Mouse (Mus musculus): ENCODE data around the gene Nrg4. TPM values are rescaled to one million over a fixed set of nuclear protein-coding genes. Genes with fewer than 3 reads are reported as not detected.
"Not testable (repeated sequence)": the region's sequence is repeated elsewhere in the genome, so short reads cannot be mapped to it uniquely, and the experiment has no call there.

The Nrg4 gene
- total RNA-seq, 2 experiments from 2014 or later, result 0.47 to 1.1 TPM

DNA sequence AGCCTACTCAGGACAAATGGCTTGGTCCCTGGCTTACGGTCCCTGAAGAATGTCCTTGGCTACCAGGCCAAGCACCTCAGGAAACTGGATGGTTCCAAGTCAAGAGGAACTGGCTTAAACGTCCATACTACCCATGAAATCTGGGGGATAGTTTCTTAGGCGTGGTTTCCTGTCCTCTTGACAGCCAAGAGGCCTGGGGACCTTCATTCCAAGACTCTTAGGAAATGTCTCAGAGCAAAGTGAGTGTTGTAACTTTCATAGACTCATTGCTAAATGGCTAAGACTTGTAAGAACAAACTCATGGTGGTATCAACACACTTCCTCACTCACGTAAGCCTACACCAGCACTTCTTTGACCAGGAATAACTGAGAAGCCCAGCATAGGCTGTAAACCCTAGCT lies 71.0 kb downstream of the Nrg4 start:
- DNase-seq (ENCODE audit: extremely low spot score in 1 of 2, low spot score in 1 of 2), result no peak

DNA sequence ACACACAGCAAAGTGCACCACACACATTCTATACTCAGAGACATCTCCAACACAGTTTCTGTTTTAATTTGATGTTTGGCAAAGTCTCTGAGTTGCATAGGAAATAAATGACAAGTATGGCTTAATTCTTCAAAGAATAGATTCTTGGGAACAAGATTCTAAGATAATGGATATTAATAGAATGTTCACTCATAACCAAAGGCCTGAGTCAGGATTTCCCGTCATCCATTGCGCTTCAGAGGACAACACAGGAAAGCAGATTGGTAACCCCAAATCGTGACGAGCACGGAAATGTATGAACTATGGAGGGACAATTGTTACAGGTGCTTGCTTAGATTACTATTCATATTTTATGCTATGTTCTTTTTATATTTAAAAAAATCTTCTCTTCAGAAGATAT lies 71.6 kb downstream of the Nrg4 start:
- DNase-seq (ENCODE audit: extremely low spot score in 1 of 2, low spot score in 1 of 2), result no peak

DNA sequence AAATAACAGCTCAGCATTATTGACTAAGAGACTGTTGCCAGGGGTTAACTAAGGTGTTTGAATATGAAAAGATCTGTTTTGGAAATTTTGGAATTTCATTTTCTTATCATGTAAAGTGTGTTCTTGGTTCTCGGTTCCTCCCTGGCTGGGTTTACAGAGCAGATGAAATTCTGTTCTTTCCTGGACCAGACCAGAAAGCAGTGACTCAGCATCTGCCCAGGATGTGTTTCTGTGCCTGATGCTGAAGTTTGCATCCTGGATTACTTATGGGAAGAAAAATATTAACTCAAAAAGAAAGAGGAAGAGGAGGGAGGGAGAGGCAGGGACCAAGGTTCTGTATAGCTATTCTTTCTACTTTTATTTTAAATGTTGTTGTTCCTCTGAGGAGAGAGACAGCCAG lies 72.8 kb downstream of the Nrg4 start:
- no peak for DNase-seq (ENCODE audit: extremely low spot score in 1 of 2, low spot score in 1 of 2)

DNA sequence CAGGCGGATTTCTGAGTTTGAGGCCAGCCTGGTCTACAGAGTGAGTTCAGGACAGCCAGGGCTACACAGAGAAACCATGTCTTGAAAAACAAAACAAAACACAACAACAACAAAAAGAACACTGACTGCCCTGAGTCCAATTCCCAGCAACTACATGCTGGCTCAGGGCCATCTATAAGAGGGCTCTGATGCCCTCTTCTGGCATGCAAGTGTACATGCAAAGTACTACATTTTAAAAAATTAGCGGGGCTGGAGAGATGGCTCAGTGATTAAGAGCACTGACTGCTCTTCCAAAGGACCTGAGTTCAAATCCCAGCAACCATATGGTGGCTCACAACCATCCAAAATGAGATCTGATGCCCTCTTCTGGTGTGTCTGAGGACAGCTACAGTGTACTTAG lies 74.5 kb downstream of the Nrg4 start:
- DNase-seq (ENCODE audit: extremely low spot score in 1 of 2, low spot score in 1 of 2), result not testable (repeated sequence)

DNA sequence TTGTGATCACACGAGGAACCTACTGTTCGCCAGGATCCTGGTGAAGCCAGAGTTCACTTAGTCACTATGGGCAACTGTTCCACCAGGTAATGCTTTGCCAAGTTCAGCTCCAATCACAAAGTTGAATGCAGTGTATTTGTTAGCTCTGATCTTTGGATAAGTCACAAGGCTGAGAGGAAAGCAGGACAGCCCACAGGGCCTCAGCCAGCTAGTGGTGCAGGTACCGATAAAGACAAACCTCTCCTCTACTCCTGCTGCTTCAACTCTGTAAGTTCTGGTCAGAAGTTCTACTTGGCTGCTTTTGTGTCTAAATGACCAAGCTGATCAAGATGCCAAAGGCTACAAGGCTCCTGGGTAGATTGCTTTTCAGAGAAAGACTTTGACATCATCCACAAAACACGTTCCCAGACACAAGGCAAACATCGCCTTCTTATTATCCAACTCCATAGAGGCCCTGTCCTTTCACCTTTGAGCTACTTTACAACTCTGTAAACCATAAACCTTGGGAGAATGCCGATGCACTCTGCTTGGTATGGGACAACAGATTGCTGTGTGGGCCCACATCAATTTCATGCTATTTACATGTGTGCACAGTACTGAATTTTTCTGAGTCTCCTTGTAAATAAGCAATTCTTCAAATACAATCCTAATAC lies 75.9 kb downstream of the Nrg4 start:
- DNase-seq (ENCODE audit: extremely low spot score in 1 of 2, low spot score in 1 of 2), result no peak

DNA sequence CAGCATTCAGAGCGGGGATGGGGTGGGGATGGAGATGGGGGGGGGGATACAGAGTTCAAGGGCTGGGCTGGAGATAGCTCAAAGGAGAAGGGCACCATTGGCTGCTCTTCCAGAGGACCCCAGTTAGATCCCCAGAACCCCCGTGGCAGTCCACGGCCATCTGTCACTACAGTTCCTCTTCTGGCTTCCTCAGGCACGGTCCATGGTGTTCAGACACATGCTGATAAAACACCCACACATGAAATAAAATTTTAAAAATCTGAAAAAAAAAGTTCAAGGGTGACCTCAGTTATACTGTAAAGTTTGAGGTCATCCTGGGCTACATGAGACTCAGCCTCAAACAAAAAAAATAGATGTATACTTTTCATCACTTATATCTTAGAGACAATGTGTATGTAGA lies 78.2 kb downstream of the Nrg4 start:
- no peak for DNase-seq (ENCODE audit: extremely low spot score in 1 of 2, low spot score in 1 of 2)

DNA sequence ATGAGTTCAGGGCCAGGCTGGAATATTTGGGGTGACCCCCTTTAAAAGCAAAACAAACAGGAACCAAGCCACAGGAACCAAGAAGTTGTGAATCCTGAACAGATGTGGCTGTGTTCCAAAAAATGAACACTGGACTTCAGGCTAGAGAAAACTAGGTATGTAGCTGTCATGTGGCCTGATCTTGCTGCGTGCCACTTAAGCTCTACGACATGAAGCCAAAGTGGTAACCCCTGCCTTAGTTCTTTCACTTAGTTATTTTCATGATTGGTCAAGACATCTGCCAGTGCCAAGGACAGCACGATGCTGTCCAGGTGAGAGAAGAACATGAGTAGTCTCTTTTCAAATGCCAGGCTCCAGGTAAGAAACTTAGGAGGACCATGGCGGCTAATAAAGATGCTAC lies 79.7 kb downstream of the Nrg4 start:
- no peak for DNase-seq (ENCODE audit: extremely low spot score in 1 of 2, low spot score in 1 of 2)

DNA sequence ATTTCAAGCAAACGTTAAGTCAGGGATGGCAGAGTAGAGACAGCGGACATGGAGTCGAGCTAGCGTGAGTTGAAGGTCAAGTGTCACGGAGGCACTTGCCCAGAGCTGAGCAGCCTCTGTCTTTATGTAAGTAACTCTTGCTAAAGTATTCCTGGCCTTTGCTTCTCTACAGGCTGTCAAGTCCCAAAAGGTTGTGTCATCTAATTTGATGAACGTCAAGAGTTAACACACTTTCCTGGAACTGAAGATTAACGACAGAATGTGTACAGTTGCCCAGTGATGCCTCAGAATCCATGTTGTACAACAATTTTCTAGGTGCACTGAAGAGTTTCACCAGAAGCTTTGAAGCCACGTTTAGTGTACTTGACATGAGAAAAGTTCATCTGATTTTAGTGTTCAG lies 80.2 kb downstream of the Nrg4 start:
- DNase-seq (ENCODE audit: extremely low spot score in 1 of 2, low spot score in 1 of 2), result no peak

DNA sequence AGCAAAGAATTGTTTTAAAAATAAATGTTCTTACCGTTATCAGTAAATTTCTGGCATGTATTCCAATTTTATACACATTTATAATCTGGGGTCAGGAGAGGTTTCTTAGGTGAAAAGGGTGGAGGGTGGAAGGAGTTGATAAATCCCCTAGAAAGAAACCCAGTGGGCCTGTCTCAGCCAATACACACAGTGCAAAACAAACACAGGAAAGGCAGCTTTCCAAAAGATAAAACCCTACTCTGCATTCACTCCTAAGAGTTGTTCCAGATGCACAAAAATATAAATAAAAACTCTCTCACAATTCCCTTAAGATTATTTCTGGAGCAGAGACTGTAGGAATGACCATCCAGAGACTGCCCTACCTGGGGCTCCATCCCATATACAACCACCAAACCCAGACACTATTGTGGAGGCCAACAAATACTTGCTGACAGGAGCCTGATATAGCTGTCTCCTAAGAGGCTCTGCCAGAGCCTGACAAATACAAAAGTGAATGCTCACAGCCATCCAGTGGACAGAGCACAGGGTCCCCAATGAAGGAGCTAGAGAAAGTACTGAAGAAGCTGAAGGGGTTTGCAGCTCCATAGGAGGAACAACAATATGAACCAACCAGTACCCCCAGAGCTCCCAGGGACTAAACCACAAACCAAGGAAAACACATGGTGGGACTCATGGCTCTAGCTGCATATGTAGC lies 81.4 kb downstream of the Nrg4 start:
- not testable (repeated sequence) for DNase-seq (ENCODE audit: extremely low spot score in 1 of 2, low spot score in 1 of 2)

DNA sequence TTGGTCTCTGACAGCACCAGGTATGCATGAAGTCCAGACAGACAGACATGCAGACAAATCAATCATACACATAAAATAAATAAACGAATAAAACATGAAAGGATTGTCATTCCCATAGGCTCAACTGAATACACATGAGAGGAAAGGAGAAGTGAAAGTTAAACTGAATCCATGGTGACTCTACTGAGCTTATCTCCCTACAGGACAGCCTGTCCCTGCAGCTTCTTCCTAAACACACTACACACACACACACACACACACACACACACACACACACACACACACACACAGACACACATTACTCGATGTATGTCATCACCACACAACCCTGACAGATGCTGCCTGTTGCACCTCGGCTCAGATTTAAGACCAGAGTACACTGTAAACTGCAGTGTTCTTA lies 82.6 kb downstream of the Nrg4 start:
- DNase-seq (ENCODE audit: extremely low spot score in 1 of 2, low spot score in 1 of 2), result no peak

DNA sequence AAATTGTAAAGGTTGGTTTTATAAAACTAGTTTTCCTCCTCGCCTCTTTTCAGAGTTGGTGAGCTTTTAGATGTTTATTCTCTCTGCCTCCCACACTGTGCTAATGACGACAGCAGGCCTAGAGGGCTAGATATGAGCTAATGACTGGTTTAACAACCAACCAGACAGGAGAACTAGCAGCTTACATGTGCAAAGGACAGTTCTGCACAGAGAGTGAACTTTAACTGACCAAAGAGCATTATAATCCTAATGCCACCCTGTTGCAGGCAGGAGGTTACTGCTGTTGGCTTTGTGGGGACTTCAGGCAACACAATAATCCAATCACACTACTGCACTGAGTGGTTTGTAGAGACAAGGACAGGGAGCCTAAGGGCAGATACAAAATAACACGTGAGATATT lies 83.4 kb downstream of the Nrg4 start:
- DNase-seq (ENCODE audit: extremely low spot score in 1 of 2, low spot score in 1 of 2), result no peak

DNA sequence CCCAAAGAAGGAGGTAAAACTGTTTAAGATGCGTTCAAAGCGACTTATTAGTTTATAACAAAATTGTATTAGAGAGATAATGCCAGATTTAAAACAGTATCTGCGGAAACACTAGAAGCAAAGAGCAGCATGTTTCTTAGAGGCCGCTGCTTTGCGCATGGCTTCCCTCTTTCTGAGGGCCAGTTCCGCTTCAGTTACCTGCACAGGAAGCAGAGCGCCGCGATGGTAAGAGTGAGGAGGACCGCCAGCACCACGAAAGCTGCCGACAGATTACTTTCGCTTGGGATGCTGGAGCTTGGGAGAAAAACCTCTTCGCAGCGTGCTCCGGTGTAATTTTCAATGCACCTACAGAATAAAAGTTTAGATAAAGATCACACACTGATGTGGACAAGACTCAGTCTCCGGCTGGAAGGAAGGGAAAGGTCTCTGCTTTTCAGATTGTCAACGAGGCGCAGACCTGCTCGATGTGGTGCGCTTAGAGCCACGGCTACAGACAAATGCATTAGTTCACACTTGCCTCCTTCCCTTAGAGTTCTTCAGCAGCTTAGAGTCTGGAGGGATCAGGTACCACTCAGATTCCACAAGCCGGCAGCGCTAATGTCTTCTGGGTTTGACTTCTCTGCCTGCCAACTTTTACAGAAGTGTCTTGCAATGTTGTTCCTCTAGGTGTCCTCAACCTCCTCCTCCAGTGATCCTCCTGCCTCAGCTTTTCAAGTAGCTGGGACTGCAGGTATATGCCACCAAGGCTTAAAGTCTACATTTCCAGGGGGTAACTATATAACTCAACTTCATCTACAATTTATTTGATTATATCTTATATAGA lies 84.6 kb downstream of the Nrg4 start:
- no peak for DNase-seq (ENCODE audit: extremely low spot score in 1 of 2, low spot score in 1 of 2)

DNA sequence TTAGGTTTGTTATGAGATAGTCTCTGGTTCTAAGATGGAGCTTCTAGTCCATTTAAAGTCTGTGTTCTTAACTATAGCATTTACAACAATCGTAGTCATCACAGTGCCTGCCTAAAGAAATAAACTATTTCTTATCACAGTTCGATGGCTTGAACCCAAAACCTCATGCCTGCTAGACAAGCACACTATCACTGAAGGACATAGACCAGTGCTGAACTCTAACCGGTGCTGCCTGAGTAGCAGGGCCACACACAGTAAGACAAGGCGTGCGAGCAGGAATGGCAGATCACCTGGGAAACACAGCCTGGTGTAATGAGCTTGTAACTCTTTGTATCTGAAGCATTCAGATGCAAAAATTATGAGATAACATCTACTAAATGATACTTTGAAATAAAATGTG lies 85.8 kb downstream of the Nrg4 start:
- no peak for DNase-seq (ENCODE audit: extremely low spot score in 1 of 2, low spot score in 1 of 2)

DNA sequence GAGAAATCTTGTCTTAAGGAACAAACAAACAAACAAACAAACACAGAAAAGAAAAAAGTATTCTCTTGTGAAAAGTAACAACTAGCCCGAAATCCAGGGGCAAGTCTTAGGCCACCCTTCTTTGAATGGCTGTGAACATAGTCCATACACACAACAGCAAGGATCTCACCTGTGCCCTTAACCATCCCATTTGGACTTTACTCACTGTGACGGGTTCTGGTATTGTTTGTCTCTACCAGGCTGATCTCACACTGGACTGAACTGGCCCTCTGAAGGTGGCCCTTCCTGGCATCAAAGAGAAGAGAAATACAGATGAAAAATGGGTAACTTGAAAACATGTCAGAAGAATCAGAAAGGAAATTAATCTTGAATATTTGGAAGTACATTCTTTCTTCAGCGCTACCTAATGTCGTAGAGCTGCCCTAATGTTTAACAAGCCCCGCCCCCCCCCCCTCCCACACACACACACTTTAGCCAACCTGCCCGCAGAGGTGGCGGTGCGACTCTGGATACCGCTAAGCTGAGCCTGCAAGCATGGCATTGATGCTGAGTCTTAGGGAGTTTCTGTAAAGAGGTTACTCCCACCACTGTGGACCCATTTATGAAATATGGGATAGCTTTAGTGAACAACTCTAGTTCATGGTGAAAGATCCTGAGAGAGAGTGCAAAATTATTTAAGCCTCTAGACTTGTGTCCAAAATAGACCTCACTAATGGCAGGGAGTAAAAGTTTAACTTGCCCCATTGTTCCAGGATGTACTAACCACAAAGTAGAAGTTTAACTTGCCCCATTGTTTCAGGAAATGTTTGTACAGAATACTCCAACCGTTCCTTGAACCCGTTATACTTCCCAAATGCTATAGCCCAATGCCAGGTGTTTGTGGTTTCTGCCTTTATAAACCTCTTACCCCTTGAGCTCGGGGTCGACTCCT lies 90.1 kb downstream of the Nrg4 start:
- no peak for DNase-seq (ENCODE audit: extremely low spot score in 1 of 2, low spot score in 1 of 2)

DNA sequence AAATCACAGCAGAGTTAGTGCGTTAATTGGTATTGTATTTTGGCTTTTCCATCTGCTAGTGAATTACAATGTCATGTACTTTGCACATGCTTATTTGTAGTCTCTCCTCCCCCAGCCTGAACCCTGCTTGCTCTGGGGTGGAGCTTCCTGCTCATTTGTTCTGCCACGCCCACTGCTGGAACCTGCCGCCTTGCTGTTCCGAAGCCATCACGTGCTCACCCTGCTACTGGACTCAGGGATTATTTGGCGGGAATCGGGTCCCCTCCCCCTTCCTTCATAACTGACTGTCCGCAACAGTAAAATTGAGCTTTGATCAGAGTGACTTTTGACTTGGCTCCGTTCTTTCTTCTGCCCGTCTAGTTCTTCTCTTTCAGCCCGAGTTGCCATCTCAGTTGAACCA lies 93.6 kb downstream of the Nrg4 start:
- not testable (repeated sequence) for DNase-seq (ENCODE audit: extremely low spot score in 1 of 2, low spot score in 1 of 2)

DNA sequence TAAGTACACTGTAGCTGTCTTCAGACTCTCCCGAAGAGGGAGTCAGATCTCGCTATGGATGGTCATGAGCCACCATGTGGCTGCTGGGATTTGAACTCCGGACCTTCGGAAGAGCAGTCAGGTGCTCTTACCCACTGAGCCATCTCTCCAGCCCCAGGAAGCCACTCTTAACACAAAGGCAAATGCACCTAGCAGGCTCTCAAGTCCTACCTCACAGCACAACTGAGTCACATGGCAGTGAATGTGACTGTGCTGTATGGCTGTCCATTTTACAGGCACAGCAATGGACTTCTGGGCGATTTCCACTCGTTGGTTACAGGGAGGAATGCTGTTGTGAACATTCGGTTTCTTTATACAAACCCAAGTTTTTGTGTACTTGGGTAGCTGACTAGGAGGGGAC lies 94.1 kb downstream of the Nrg4 start:
- no peak for DNase-seq (ENCODE audit: extremely low spot score in 1 of 2, low spot score in 1 of 2)

DNA sequence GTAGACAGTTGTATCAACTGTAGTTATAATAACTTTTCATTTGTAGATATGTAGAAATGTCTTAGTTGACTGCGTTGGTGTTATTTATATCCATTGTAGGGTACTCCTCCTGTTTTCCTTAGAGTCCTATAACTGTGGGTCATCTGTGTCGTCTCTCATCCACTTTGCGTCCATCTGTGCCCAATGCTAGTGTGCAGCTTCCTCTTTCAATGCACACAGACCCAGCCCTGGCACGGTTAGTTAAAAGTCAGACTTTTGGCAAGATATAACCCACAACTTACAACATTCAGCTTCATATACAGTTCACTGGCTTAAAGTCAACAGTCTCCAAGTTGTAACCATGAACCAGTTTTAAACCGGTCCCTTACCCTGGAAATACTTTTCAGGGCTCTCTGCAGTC lies 94.5 kb downstream of the Nrg4 start:
- DNase-seq (ENCODE audit: extremely low spot score in 1 of 2, low spot score in 1 of 2), result no peak

DNA sequence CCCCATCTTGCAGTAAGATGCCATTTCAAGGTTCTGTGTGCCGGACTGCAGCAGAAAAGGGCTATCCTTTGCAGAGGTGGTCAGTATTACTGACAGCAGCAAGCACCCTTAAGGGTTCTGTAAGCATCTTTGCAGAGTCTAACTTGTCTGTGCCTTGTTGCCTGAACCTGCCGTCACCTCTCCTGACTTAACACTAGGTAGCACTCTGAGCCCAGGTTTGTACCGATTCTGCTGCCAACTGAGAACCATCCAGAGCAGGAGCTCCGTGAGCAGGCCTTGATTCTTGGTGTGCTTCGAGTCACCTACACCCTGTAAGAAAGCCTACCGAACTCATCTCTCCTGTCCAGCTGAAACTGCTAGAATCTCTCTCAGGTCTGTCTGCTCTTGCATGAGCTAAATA lies 95.1 kb downstream of the Nrg4 start:
- no peak for DNase-seq (ENCODE audit: extremely low spot score in 1 of 2, low spot score in 1 of 2)

DNA sequence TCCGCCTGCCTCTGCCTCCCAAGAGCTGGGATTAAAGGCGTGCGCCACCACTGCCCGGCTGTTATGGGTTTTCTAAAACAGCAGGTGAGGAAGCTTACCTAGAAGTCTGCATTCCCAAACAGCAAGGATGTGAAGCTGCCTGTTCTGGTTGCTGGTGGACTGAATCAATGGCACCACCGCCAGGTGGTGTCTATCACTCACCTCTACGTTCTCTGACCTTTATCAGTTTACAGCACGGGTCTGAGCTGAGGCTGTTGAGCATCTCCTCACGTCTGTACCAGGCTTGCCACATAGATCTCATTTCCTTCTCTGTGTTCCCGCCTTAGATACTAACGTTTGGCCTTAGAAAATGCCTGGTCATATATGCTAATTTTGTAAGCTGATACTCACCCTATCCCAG lies 97.6 kb downstream of the Nrg4 start:
- no peak for DNase-seq (ENCODE audit: extremely low spot score in 1 of 2, low spot score in 1 of 2)

DNA sequence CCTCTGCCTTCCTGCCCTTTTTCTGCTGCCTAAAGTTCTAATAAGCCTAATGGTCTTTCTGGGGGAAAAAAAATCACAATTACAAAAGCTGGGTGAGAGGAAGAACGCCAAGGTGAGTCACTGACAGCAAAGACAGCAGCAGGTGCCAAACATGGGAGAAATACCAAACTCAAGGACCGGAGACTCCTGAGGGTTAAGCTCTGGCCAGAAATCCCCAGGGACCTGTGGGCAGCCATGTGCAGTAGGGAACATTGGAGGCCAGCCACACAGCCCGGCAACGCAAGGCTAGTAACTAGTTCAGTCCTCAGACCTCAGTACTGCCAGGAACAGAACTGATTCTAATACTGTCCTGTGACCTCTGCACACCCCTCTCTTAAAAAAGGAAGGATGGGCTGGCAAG lies 98.5 kb downstream of the Nrg4 start:
- DNase-seq (ENCODE audit: extremely low spot score in 1 of 2, low spot score in 1 of 2), result no peak

DNA sequence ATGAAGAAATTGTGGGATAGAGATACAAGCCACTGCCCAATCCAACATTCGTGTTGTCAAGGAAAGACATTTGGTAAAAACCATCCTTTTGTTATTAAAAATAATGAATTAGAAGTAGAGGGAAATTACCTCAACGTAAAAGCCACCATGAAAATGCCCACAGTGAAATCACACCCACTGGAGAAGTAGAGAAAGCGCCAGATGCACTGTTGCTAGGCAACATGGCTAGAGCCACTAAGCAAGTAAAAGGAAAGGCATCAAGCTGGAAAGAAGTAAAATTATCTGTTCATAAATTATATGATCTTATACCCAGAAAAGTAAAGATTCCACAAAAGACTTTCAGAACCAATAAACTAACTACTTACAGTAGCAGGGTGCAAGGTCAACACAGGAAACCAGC lies 100.4 kb downstream of the Nrg4 start:
- DNase-seq (ENCODE audit: extremely low spot score in 1 of 2, low spot score in 1 of 2), result peak in 1 of 2 experiments; percentile 17

All from layer of hippocampus, postnatal 25 days (tissue).